Mouse (Mus musculus) hindbrain, embryonic 11.5 days (tissue): ENCODE data around the gene Snx18. TPM values are rescaled to one million over a fixed set of nuclear protein-coding genes. Genes with fewer than 3 reads are reported as not detected.

Experiments used
- ATAC-seq: fragments of 200-750 bp; cut with Nextera tagmentation; 2 replicates; pipeline ENCODE4 v1.8.0; 2017; ENCODE audit warnings: mild to moderate bottlenecking, moderate TSS enrichment, moderate library complexity; ENCODE audit not compliant: low FRiP score
- DNase-seq: peaks from one replicate; pipeline ENCODE4 v3.0.0-alpha.2; 2015; ENCODE audit warnings: low spot score
- H3K27ac ChIP-seq: fragments of 300-500 bp; sonication (generic); 2 replicates; pipeline ENCODE4 v1.5.1; 2014; ENCODE audit warnings: mild to moderate bottlenecking, low read depth, low read length
- H3K27me3 ChIP-seq: fragments of 300-500 bp; sonication (generic); 2 replicates; pipeline ENCODE4 v1.6.1; 2014; ENCODE audit warnings: mild to moderate bottlenecking, low read length, moderate library complexity, mixed read lengths; ENCODE audit not compliant: control insufficient read depth, insufficient read depth
- H3K36me3 ChIP-seq: fragments of 300-500 bp; sonication (generic); 2 replicates; pipeline ENCODE4 v1.6.1; 2014; ENCODE audit warnings: mild to moderate bottlenecking, low read length, moderate library complexity, mixed read lengths; ENCODE audit not compliant: control insufficient read depth, insufficient read depth
- H3K4me1 ChIP-seq: fragments of 300-500 bp; sonication (generic); replicated peaks from 2 replicates; pipeline ENCODE4 v1.6.1; 2014; ENCODE audit warnings: low read length, mixed read lengths; ENCODE audit not compliant: control insufficient read depth, insufficient read depth
- H3K4me2 ChIP-seq: fragments of 300-500 bp; sonication (generic); replicated peaks from 2 replicates; pipeline ENCODE4 v1.6.1; 2014; ENCODE audit warnings: mild to moderate bottlenecking, low read depth, low read length
- H3K4me3 ChIP-seq: fragments of 300-500 bp; sonication (generic); 2 replicates; pipeline ENCODE4 v1.5.1; 2014; ENCODE audit warnings: low read depth, low read length
- H3K9ac ChIP-seq: fragments of 300-500 bp; sonication (generic); 2 replicates; pipeline ENCODE4 v1.6.1; 2014; ENCODE audit warnings: low read depth, low read length
- H3K9me3 ChIP-seq: fragments of 300-500 bp; sonication (generic); 2 replicates; pipeline ENCODE4 v1.6.1; 2016; ENCODE audit warnings: low read length; ENCODE audit not compliant: control insufficient read depth
- WGBS: fragments of 180-500 bp; shearing (Covaris S2); extraction: QIAGEN DNeasy Blood & Tissue Kit; methylation state at CpG from one replicate; pipeline ENCODE4 v1.1.7; 2014; 5-methylcytosine and 5-hydroxymethylcytosine counted together
- polyA plus RNA-seq: library from polyadenylated mRNA; unstranded; fragments of >200 nt; fragmentation: Nextera tagmentation; extraction: Ambion mirVana; gene quantifications from 2 replicates; pipeline ENCODE4 v1.2.1, GENCODE M21; 2014

Gene Snx18
- polyA plus RNA-seq, 1 experiment from 2014 or later, result 22.0 TPM

- no peaks in the 10 kb centered on the region for H3K27me3 ChIP-seq
- no peaks in the 10 kb centered on the region for H3K4me1 ChIP-seq
- H3K4me2 ChIP-seq, result no peak overlapping the region
- DNase-seq, result no peak
- no peak overlapping the region for H3K27ac ChIP-seq
- peak; percentile 26; the same call in 1 of the 2 replicates for ATAC-seq
- H3K4me3 ChIP-seq, result no peak overlapping the region
- 67% methylated on average over 8 of the region's 8 CpGs for WGBS
- no peak overlapping the region for H3K9ac ChIP-seq
- H3K36me3 ChIP-seq, result no peaks in the 10 kb centered on the region
- H3K9me3 ChIP-seq, result no peaks in the 10 kb centered on the region
These were observed 23.1 kb downstream of the Snx18 start for GRCm38 (mm10) chr13:113595219-113595618.

GRCm38 (mm10) chr13:113594361-113594760 lies 24.0 kb downstream of the Snx18 start:
- Histone ChIP-seq H3K9ac (no peak overlapping the region), H3K4me1 (no peaks in the 10 kb centered on the region), H3K4me2 (no peak overlapping the region), H3K4me3 (no peak overlapping the region), H3K36me3 (no peaks in the 10 kb centered on the region), H3K9me3 (no peaks in the 10 kb centered on the region), H3K27ac (no peak overlapping the region), H3K27me3 (no peaks in the 10 kb centered on the region)
- no peak for DNase-seq
- ATAC-seq, result no peak
- whole genome bisulfite sequencing, result 87% methylated on average over 12 of the region's 12 CpGs

- Histone ChIP-seq H3K27me3 (no peaks in the 10 kb centered on the region), H3K36me3 (no peaks in the 10 kb centered on the region), H3K9me3 (no peaks in the 10 kb centered on the region), H3K27ac (no peak overlapping the region), H3K4me1 (no peaks in the 10 kb centered on the region), H3K9ac (no peak overlapping the region), H3K4me3 (no peak overlapping the region), H3K4me2 (no peak overlapping the region)
- ATAC-seq (no peak), DNase-seq (no peak)
- 84% methylated on average over 17 of the region's 17 CpGs for WGBS
These were observed 24.7 kb downstream of the Snx18 start for GRCm38 (mm10) chr13:113593711-113594110.

GRCm38 (mm10) chr13:113592703-113593200 lies 25.6 kb downstream of the Snx18 start:
- Histone ChIP-seq H3K4me1 (peaks cover 2% of the 10 kb centered on the region; the same call in 1 of the 2 replicates), H3K27ac (no peak overlapping the region), H3K4me3 (no peak overlapping the region), H3K27me3 (no peaks in the 10 kb centered on the region), H3K9ac (no peak overlapping the region), H3K9me3 (no peaks in the 10 kb centered on the region), H3K36me3 (no peaks in the 10 kb centered on the region), H3K4me2 (no peak overlapping the region)
- DNase-seq (no peak), ATAC-seq (no peak)
- 78% methylated on average over 13 of the region's 13 CpGs for WGBS

GRCm38 (mm10) chr13:113591336-113591735 lies 27.0 kb downstream of the Snx18 start:
- no peaks in the 10 kb centered on the region for H3K36me3 ChIP-seq
- H3K27me3 ChIP-seq, result no peaks in the 10 kb centered on the region
- DNase-seq, result no peak
- no peak overlapping the region for H3K27ac ChIP-seq
- no peak overlapping the region for H3K4me2 ChIP-seq
- H3K9ac ChIP-seq, result no peak overlapping the region
- no peak for ATAC-seq
- H3K4me1 ChIP-seq, result peaks cover 10% of the 10 kb centered on the region
- H3K4me3 ChIP-seq, result no peak overlapping the region
- WGBS, result 84% methylated on average over 11 of the region's 11 CpGs
- no peaks in the 10 kb centered on the region for H3K9me3 ChIP-seq

GRCm38 (mm10) chr13:113590216-113590615 lies 28.1 kb downstream of the Snx18 start:
- ATAC-seq (no peak), DNase-seq (no peak)
- H3K27ac ChIP-seq, result no peak overlapping the region
- no peak overlapping the region for H3K9ac ChIP-seq
- no peaks in the 10 kb centered on the region for H3K36me3 ChIP-seq
- peaks cover 10% of the 10 kb centered on the region for H3K4me1 ChIP-seq
- no peak overlapping the region for H3K4me2 ChIP-seq
- 94% methylated on average over 4 of the region's 4 CpGs for WGBS
- no peak overlapping the region for H3K4me3 ChIP-seq
- H3K27me3 ChIP-seq, result no peaks in the 10 kb centered on the region
- H3K9me3 ChIP-seq, result no peaks in the 10 kb centered on the region

- no peak overlapping the region for H3K9ac ChIP-seq
- 82% methylated on average over 7 of the region's 7 CpGs for WGBS
- no peak overlapping the region for H3K4me2 ChIP-seq
- no peak overlapping the region for H3K4me3 ChIP-seq
- DNase-seq, result no peak
- no peaks in the 10 kb centered on the region for H3K36me3 ChIP-seq
- H3K27ac ChIP-seq, result no peak overlapping the region
- H3K9me3 ChIP-seq, result no peaks in the 10 kb centered on the region
- peaks cover 10% of the 10 kb centered on the region for H3K4me1 ChIP-seq
- H3K27me3 ChIP-seq, result no peaks in the 10 kb centered on the region
- ATAC-seq, result no peak
These were observed 28.9 kb downstream of the Snx18 start for GRCm38 (mm10) chr13:113589499-113589898.

GRCm38 (mm10) chr13:113587200-113587936 lies 31.0 kb downstream of the Snx18 start:
- DNase-seq (peak; percentile 74), ATAC-seq (peak; percentile 93)
- 10% methylated on average over 15 of the region's 15 CpGs for WGBS
- H3K4me3 ChIP-seq, result no peak overlapping the region
- H3K27me3 ChIP-seq, result no peaks in the 10 kb centered on the region
- H3K36me3 ChIP-seq, result no peaks in the 10 kb centered on the region
- H3K9me3 ChIP-seq, result no peaks in the 10 kb centered on the region
- peak overlapping the region; percentile 40; the same call in 1 of the 2 replicates for H3K9ac ChIP-seq
- H3K4me2 ChIP-seq, result no peak overlapping the region
- peaks cover 10% of the 10 kb centered on the region for H3K4me1 ChIP-seq
- H3K27ac ChIP-seq, result peak overlapping the region; percentile 67

GRCm38 (mm10) chr13:113585606-113586005 lies 32.8 kb downstream of the Snx18 start:
- Histone ChIP-seq H3K4me2 (no peak overlapping the region), H3K4me1 (peaks cover 10% of the 10 kb centered on the region), H3K4me3 (no peak overlapping the region), H3K9me3 (no peaks in the 10 kb centered on the region), H3K27me3 (no peaks in the 10 kb centered on the region), H3K9ac (no peak overlapping the region), H3K36me3 (no peaks in the 10 kb centered on the region), H3K27ac (no peak overlapping the region)
- 93% methylated on average over 3 of the region's 3 CpGs for WGBS
- DNase-seq (no peak), ATAC-seq (no peak)
